Mouse (Mus musculus): ENCODE data around the gene Hdgf.

Hdgf gene

DNA sequence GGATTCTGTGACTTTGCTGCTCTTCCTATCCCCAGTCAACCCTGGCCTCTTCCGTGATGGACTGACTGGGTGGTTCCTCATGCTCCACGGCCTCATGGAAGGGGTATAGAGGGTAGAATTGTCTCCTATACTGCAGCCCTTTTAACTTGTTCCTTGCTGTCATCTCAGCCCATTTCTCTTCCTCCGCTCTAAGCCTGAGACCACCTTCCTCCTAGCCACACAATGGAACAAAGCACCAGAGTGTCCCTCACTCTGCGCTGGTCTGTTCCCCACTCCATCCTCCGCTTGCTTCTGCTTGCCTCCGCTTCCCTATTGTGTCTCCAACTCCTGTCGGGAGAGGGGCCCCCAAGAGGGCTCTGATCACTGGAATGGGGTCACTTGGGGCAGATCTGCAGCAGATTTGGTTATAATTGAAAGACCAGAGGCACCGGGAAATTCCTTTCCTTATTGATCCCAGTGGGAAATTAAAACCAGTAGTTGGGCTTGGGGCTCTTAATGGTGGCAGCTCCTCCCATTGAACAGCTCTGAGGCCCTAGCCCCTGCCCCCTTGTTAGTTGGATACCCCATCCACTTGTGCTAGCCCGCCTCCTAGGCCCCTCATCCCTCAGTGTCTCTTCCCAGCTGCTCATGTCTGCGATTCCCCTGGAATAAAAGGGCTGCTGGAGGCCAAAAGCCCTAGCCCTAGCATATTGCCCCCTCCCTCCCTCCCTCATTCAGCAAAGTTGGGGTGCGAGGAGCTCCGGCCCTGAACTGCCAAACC, 39.8 kb downstream of the Hdgf start:
- DNase-seq (ENCODE audit: low spot score), result no peak

DNA sequence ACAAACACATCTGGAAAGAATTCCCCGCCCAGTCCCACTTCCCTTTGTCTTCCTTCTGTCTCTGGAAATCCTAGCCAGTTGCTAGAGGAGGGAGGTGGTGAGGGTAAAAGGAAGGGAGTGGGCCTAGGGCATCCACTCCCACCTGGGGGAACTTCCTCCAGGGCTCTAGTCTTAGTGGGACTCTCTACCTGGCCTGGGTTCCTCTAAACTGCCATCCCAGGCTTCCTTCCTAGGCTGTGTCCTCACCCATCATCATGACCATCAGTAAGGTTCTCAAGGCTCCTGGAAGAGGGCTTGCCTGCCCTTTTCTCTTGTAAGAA, 40.4 kb downstream of the Hdgf start:
- no peak for DNase-seq (ENCODE audit: low spot score)

DNA sequence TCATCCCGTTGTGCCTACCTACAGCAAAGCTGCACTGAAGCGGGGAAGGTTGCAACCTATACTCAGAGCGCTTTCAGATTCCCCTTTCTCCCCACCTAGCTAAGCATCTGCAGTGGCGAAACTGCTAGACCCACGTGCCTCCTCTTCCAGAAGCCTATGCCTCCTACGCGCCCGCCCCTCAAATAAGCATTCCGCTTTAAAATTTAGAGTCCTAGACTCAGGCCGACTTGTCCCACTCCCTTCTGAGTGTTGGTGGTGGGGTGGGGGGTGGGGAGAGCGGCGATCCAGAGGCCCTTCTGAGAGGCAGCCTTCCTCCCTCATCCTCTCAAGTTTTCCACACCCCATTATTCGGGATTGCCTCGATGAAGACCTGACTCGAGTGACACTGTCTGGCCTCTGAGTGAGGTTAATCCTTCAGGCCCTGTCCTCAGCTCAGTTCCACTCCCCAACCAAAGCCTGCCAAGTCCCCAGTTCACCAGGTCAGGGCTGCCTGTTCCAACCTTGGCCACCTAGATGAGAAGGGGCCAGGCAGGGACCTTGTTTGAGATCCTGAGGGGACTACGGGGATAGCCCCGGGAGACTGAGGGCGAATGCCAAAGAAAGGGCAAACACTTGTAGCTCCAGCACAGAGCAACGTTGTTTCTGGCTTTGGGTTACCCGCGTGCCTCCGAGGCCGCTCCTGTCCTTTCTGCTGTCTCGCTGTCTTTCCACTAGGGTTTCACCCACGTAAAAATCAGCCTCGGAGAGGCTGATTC, 41.1 kb downstream of the Hdgf start:
- no peak for DNase-seq (ENCODE audit: low spot score)

DNA sequence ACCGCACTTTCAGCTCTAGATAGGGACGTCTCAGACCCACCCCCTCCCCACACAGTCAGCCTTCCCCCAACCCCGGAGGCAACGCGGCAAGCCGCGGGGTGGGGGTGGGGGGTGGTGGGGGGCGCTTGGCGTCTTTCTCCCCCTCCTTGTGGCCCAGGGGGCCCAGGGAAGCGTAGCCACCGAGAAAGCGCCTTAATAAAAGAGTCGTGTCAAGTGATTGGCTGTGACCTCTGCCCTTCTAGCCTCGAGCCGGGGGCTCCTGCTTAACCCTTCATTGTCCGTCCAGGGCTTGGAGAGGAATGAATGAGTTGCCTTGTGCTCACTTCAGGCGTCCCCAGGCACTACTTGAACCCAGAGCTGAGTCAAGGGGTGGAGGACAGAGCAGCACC, 41.7 kb downstream of the Hdgf start:
- no peak for DNase-seq (ENCODE audit: low spot score)

DNA sequence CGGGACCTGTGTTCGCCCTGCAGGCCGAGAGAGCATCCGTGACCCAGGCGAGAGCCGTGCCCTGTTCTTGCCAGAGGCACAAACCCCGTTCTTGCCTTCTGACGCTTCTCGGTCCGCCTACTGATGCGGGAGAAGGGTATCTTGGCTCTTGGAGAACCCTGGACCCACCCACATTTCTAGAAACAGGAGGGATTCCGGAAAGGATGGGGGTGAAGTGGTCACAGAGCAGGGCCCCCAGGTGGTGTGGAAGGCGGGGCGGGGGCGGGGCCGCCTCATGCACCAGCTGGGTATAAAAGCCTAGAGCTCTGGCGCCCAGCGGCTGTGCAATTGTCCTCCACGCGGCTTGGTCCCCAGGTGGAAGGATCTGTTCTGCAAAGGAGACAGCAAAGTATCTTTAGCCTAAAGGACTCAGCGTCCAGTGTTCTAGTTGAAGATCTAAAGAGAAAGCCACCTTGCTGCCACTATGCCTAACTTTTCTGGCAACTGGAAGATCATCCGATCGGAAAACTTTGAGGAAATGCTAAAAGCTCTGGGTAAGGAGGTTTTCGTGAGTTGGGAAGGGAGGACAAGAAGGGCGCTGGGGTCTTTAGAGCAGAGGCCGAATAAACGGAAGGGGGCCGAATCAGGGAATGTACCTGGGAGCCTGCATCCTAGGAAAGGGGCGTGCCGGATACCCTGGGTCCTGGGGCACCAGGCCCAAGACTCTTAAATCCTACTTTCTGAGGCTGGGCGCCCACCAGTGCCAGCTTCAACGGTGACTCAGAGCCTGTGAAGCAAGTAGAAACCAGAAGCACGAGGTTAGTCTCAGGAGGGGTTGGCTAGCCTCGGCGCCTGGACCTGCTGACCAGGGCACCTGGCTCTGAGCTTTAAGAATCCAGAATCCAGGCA, 42.5 kb downstream of the Hdgf start, which contains the start of gene Crabp2:
Gene Crabp2, plus strand, starts transcription at position 289 of the 888 bp plus-strand sequence.
- DNase-seq (ENCODE audit: low spot score), result no peak

DNA sequence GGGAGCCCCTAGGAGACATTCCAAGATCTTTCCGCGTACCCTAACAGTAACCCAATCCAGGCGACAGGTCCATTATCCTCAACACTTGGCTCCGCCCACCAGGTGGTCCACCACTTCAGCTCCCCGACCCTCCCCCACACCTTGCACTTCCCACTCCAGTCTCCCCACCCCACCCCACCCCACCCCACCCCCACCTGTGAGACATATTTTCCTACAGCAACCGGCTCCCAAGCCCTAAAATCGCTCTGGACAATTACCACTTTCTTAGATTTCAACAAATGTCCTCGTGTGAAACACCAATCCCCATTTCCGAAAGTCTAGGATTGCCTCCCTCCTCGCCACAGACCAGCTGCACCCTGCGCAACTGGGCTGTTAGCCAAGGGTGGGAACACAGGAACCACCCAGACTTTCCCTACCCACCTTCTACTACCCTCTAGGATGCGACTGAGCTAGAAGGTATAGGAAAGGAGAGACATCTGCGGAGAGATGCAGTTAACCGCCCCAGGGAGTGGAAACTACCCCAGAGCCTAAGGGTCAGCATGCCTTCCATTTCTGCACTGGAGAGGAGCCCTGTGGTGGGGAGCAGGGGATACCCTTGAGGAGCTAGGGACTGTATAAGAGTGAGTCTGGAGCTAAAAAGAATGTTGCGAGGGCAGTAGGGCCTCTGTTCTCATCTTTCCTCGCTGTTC, 43.3 kb downstream of the Hdgf start:
- DNase-seq (ENCODE audit: low spot score), result no peak

DNA sequence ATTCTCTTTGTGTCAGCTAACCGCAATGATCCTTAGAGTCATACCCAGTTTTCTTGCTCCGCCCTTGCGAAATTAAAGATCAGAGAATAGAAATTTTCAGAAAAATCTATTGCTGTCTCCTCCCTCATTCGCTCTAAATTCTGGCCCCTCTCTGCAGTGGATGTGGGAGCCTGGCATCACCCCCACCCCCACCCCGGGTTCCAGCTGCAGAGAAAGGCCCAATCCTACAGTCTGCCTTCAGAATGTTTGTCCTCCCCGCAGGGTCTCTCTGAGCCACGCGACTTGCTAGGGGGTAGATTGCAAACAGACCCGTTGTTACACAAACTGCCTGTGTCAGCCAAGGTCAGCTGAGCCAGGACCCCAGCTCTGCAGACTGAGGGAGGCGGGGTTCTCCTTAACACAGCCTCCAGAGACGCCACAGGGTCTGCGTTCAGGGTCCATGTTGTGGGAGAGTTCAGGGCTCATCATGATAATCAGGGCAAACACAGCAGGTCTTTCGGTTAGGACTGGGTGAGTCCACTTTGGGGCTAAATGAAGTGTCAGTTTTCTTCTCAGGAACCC, 43.9 kb downstream of the Hdgf start:
- DNase-seq (ENCODE audit: low spot score), result no peak

DNA sequence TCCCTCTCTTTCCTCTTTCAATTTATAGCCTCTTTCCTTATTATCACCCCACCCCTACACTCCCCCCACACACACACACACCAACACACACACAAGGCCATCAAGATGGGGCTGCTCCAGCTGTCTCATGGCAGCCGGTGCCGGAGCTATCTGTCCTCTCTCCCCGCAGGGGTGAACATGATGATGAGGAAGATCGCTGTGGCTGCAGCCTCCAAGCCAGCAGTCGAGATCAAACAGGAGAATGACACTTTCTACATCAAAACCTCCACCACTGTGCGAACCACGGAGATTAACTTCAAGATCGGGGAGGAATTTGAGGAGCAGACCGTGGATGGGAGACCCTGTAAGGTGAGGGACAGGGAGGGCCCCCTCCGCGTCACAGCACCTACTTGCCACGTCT, 45.8 kb downstream of the Hdgf start:
- DNase-seq (ENCODE audit: low spot score), result no peak

DNA sequence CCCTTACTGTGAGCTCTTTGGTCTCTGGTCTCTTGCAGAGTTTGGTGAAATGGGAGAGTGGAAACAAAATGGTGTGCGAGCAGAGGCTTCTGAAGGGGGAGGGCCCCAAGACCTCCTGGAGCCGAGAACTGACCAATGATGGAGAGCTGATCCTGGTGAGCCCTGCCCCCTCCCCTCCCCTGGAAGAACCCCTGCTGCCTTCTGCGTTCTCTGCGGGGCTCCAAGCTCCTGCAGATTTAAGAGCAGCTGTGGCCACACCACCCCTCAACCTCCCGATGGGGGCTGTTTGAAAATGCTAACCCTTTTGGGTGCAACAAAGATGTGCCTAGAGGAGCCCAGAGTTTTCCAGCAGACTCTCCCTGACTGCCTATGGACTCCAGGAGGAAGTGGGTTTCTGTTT, 46.3 kb downstream of the Hdgf start:
- no peak for DNase-seq (ENCODE audit: low spot score)

DNA sequence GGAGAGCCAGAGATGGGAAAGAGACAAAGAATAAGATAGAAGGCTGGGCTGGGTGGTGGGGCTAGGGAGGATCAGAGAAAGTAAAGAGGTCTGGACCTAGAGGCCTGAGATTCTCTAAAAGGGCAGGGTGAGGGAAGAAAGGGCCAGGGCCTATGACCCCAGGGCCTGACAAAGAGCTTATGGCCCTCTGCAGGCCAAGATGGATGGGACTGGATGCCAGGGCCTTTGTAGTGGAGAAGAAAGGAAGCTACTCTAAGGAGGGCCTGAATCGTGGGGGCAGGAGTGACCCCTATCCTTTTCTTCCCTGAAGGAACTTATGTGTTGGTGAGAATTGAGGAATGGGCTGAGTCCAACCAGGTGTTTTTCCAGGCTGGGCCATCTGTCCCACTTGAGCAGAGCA, 51.9 kb downstream of the Hdgf start:
- no peak for DNase-seq (ENCODE audit: low spot score)

DNA sequence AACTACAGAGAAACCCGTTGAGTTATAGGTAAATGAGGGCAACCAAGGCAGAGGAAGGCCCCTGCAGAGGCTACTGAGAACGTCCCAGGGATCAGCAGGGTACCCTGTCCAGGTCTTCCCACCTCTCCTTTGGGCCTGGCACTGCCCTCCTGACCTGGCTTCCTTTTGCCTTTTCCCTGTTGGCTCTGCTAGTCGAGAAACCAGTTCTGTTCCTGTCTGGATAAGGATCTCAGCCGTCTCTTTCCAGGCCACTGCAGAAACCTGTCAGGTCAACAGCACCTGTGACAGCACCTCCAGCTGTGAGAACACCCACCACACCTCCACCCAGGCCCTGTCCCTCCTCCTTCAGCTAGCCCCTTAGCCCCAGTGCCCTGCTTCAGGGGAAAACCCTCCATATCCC, 52.4 kb downstream of the Hdgf start:
- no peak for DNase-seq (ENCODE audit: low spot score)

DNA sequence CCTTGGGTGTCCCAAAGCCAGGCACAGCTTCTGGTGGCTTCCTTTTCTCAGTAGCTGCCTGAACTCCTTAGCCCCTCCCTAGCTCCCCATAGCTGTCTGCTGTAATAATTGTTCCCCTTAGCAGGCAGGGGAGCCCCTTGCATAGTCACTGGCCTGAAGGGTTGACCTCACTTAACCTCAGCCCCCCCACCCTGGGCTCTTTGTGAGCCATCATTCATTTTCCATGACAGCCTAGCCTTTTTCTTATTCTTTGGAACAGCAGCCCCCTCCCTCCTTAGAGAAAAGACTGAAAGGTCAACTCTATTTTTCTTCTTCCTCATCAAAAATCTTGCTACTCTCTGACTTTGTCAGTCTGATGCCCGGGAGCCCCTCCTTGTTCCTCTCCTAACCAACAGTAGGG, 52.8 kb downstream of the Hdgf start:
- DNase-seq (ENCODE audit: low spot score), result no peak

DNA sequence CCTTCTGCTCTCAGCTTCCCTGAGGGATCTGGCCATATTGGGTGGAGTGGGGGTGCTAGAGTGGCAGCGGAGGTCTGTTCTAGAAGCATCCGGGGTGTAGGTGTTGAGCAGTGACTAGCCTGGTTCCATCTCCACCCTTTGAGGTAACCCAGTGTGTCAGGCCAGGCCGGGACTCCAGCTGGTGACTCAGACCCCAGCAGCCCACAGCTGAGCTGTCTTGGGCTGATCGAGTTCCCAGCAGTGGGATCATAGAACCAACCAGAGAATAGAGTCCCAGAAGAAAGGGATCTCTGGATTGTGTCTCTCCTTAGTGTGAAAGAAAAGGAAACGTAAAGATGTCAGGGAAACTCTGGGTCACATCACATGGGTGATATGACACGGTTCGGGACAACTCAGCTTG, 53.2 kb downstream of the Hdgf start:
- no peak for DNase-seq (ENCODE audit: low spot score)

DNA sequence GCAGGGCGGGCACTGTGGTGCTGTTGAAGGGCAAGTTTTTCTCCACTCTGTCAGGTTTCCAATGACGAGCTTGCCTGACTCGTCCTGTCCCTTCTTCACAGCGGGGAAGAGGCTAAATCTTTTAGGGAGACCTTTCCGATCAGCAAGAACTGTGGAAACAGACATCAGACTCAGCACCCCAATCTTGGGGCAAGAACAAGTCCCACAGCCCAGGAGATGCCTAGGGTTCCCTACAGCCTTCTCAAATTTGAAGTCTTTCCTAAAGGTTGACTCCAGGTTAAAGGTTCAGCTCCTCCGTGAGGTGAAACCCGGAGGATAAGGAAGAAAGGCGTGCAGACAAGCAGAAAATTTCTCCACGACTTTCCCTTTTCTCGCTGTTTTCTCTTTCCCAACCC, 54.1 kb downstream of the Hdgf start:
- DNase-seq (ENCODE audit: low spot score), result no peak

DNA sequence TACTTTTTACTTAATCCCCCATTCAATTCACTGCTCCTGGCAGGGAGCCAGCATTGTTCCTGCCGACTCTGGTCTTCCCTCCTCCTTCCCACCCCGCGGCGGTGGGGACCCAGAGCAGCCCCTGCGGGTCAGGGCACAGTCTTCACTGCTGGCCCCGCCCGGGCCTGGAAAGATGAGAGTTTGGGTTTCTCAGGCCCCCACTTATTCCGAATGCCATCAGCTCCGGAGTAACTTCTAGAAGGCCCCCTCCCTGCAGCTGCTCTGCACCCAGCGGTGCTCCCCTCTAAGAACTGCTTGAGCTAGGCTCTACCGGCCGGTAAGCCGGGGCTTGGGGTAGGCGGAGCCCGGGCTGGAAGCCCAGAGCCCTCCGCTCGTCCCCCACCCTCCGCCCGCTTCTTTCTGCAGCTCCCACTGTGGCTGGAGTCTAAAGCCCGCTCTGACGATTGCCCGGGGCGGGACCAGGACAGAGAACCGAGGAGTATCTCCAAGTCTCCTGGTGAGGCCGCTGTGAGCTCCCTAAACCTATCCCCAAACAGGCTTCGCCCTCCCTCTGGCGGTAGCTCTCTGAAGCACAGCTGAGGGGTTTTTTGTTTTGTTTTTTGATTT, 54.6 kb downstream of the Hdgf start:
- peak; percentile 70 for DNase-seq (ENCODE audit: low spot score)

All from left cerebral cortex, adult 11 months (tissue).